Mouse (Mus musculus): ENCODE measurements around the gene Slc19a1.

The Slc19a1 gene

GRCm38 (mm10) chr10:77033323-77034025, 1.4 kb downstream of the Slc19a1 start:
- DNase-seq (ENCODE audit: low spot score), result peak; percentile 32

- no peak for DNase-seq (ENCODE audit: low spot score)
These were observed 3.4 kb downstream of the Slc19a1 start for GRCm38 (mm10) chr10:77035487-77035886.

DNA sequence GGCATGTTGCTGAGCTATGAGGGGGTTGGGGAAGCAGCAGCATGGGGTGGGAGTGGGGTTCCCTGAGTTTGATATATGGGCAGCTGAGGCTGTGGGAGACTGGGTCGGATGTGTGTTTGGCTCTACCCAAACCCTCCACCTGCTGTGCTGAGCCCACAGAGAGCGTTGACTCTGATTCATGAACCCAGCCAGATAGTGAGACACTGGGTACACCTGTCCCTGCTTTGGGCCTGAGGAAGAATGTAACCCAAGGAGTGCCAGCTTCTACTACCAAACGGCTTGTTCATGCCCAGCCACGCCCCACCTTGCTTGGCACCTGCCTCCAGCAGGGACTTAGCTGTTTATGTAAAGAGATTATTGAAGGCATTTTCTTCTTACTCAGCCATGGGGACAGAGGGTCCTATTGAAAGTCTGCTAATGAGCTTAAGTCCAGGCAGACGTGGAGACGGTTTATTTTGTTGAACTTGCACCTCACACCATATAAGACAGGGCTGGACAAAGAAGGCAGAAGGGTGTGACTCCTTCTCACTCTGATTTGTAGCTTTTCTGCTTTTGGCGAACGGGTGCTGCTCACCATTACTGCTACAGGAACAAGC, 6.6 kb downstream of the Slc19a1 start:
- DNase-seq (ENCODE audit: low spot score), result no peak

DNA sequence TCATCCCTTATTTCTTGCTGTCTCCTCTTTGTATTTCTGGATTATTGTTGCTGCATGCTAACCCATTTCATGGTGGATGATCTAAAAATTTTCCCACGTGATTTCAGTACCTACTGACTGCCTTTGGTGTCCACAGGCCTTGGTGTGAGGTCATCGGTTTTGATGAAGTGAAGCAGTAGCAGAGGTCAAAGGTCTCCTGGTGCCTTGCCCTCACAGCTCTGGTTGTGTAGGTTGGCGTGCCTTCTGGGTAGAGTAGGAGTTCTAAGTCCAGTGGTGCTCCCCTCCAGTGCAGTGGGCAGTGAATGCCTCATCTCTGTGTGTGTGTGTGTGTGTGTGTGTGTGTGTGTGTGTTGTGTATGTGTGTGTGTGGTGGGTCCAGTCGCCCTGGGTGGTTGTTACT, 16.2 kb downstream of the Slc19a1 start:
- DNase-seq (ENCODE audit: low spot score), result no peak

DNA sequence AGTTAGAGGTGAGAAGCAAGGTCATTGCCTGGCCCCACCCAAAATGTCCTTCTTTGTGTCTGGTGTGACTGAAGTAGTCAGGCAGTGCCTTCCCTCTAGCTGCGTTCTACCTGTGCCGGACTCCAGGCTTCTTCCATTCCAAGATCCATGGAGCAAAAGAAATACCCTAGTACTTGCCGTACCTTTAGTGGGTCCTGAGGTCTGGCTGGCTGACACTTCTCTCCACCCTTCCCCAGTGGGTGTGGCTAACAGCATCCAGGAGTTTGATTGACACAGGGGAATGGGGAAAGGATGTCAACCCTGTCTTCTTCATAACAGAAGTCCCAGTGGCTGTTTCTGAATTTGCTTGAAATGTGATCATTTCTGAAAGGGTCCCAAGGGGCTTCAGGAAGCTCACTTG, 16.6 kb downstream of the Slc19a1 start:
- no peak for DNase-seq (ENCODE audit: low spot score)

GRCm38 (mm10) chr10:77056768-77057167, 24.7 kb downstream of the Slc19a1 start:
- DNase-seq (ENCODE audit: low spot score), result no peak

DNA sequence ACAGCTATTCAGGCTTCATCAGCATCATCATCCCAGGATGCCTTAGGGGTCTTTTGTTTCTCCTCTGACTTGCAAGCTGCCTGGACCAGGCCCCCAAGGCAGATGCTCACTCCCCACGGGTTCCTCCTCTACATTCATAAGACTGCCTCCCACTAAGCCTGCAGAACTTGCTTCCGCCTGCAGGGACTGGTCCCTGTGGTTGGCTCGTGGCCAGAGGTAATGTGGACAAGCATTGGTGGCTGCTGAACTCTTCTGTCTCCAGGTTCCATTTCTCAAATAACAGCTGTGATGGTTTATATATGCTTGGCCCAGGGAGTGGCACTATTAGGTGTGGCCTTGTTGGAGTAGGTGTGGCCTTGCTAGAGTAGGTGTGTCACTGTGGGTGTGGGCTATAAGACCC, 29.4 kb downstream of the Slc19a1 start:
- no peak for DNase-seq (ENCODE audit: low spot score)

DNA sequence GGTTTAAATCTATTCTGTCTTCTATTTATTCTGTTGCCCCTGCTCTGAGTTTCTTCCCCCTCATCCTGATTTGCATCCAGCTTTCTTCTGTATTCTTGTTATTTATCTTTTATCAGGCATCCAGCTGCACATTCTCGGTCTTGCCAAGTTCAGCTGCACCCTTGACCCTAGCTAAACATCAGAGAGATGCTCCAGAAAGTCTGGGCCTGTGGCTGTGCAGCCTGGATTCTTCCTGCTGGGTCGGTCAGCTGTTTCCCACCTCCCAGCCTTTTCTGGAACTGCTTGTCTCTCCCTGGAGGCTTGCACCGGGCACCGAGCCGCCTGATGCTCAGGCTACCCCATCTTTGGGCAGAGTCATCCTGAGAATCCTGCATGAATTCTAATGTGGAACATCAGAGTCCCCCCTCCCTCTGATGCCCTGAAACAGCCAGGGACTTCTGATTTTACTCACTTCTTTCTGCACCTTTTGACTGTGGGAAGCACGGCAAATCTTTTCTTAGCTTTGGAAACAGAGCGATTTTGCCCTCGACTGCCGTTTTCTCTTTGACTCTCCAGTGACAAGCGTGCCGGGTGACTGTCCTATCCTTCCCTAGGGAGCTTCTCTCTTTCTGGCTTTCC, 30.5 kb downstream of the Slc19a1 start:
- DNase-seq (ENCODE audit: low spot score), result peak; percentile 54

DNA sequence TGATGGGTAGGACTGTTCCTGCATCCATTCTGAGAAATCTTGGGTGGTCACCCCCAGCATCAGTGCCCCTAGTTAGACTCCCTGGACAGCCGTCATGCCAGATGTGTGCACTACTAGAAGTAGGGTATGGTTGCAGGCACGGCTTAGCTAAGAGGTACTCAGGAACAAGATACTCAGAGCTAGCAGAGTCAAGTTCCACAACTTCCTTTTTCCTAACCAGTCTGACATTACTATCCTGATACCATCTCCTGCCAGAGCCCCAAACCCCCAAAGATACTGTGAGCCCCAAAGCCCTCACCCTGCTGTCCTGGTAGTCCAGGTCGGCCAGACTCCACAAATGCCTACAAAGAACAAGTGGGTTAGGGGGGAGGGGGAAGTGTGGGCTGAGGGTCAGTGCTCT, 32.2 kb downstream of the Slc19a1 start:
- DNase-seq (ENCODE audit: low spot score), result no peak

DNA sequence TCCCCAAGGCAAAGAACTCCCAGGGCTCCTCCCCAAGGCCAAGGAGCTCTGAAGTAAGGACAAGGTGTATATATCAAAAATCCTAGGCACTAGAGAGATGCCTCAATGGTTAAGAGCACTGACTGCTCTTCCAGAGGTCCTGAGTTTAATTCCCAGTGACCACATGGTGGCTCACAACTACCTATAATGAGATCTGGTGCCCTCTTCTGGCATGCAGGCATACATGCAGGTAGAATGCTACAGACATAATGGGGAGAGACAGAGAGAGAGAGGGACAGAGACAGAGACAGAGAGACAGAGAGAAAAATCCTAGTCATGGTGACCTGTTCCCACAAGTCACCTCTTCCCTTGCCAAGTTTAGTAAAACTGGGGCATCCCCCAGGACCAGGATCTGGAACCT, 32.6 kb downstream of the Slc19a1 start:
- no peak for DNase-seq (ENCODE audit: low spot score)

DNA sequence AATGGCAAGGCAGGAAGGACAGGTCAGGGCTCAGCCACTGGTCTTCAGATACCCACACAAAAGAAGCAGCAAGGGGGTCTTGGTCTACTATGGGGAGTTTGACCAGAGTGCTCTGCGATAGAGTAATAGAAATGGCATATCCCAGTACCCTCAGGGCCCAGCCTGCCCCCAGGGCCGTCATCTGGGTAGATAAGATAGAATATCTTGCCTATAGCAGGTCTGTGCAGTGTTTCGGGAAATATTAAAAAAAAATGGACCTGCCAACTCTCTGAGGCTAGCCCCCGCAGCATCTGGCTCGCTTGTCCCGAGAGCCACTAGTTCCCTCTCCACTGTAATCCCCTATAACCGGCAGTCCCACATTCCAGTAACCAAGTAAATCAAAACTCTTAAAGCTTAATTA, 36.4 kb downstream of the Slc19a1 start:
- no peak for DNase-seq (ENCODE audit: low spot score)

- no peak for DNase-seq (ENCODE audit: low spot score)
These were observed 38.0 kb downstream of the Slc19a1 start for GRCm38 (mm10) chr10:77070072-77070471.

DNA sequence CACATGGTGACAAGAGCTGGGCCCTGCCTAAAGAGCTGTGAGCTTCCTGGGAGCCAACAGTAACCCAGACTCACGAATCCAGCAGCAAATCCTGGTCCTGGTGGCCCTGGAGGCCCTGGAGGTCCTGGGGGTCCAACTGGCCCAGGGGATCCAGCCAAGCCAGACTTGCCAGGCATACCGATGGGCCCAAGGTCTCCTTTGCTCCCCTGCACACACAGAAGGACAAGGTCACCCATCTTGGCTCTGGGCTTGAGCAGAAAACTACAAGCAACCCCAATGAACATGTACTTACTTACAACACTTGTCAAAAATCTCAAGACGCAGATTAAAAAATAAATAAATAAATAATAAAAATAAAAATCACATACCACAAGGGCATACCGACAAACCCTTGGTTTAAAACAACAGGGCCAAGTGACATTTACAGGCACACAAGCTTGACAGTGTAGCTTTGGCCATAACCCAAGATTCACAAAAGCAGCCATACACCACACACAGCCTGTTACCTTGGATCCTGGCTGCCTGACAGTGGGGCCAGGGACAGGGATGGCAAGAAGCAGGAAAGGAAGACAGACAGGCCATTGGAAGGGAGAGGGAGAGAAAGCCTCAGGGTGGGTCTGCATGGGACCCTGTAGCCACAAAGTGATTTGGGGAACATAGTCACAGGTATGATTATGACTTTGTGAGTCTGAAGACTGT, 42.4 kb downstream of the Slc19a1 start:
- no peak for DNase-seq (ENCODE audit: low spot score)

DNA sequence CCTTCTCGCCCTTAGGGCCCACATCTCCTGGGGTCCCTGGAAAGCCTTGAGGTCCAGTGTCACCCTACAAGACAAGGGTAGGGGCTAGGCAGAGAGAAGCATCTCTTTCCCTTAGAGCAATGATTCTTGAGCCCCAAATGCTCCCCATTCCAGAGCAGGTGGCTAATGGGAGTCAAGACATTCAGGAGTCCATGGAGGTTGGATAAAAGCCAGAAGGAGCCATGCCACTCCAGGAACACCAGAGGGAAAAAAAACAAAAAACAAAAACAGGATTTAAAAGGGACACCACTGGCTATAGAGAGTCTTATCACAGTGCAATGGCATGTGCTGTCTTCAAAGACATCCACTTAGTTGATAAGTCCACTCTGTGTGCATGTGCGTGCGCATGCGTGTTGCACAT, 46.4 kb downstream of the Slc19a1 start:
- DNase-seq (ENCODE audit: low spot score), result no peak

DNA sequence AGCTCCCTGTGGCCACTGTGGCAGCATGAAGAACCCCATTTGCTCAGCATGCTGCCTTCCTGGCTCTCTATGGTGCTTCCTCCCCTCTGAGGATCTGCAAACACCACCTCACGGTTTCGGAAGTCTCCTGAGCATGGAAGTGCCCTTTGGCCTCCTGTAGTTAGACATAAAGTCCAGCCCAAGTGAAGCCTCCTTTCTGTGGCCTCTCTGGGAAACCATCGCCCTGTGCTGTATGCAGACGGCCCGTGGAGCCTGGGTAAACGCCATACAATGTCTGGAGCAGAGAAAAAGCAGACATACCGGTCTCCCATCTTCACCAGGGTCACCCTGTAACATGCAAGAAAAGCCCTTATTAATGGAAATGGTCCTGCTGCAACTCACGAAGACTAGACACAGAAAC, 46.9 kb downstream of the Slc19a1 start:
- no peak for DNase-seq (ENCODE audit: low spot score)

DNA sequence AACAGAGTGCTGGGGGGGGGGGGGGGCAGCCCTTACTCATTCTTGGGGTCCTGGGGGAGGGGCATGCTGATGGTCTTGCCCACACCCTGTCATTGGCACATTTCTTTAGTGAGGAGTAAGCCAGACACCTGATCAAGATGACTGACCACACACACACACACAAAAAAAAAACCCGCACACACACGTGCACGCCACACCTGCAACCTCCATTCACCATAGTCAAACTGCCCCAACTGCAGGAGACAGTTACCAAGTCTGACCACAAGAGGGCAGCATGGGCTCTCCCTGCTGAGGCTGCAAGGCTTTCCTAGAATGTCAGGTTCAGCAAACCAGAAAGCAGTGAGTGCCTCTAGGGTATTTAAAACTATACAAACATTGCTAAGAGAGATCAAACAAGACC, 50.4 kb downstream of the Slc19a1 start:
- no peak for DNase-seq (ENCODE audit: low spot score)

DNA sequence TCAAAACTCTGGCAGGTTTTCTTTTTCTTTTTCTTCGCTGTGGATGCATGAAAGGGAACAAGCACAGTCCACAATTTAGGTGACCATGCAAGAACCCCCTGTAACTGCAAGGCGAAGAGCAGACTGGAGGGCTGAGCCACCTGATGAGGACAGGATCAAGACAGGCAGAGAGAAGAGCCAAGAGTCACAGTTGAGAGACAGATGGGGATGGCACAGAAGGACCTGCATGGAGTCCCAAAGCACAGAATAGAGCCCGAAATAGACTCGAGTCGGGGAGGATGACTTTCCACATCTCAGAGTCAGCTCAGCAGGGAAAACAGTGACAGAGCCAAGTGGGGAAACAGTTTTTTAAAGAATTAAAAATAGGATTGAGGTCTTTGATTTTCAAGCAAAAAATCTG, 50.9 kb downstream of the Slc19a1 start:
- no peak for DNase-seq (ENCODE audit: low spot score)

- no peak for DNase-seq (ENCODE audit: low spot score)
These were observed 52.5 kb downstream of the Slc19a1 start for GRCm38 (mm10) chr10:77084568-77084967.

DNA sequence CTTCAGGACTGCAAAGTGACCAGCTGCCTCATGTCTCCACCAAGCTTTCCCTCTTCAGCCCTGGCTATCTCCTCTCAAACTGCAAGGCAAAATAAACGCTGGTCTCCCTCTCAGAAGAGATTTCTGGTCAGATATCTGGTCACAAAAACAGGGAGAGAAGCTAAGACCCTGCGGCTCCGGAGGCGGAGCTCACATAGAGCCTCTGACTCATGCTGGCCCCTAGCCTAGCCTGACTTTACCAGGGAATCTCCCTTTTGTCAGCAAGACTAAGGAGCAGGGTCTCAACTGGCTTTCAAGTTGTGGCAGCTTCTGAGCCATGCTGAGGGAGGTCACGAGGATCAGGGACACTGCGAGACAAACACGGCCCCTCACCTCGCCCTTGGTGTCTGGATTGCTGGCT, 57.3 kb downstream of the Slc19a1 start:
- DNase-seq (ENCODE audit: low spot score), result peak; percentile 40

- DNase-seq (ENCODE audit: low spot score), result no peak
These were observed 58.0 kb downstream of the Slc19a1 start for GRCm38 (mm10) chr10:77090063-77090462.

- DNase-seq (ENCODE audit: low spot score), result no peak
These were observed 59.6 kb downstream of the Slc19a1 start for GRCm38 (mm10) chr10:77091538-77092097.

DNA sequence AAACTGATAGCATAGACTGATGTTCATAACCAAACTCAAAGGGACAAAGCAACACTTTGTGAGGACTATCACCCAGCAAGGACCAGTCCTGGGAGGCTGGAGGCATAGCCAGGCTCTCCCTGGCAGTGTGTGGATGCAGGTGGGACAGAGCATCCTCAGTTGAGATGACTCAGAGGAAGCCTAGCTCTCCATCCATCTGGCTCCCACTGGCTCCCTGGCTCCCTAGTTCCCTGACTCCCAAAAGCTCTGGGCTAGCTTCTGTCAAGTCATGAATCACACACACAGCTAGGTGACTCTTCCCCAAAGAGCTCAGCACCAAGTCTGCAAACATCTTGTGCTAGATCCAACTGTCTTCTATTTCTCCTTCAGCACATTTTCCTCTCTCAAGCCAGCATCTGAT, 61.8 kb downstream of the Slc19a1 start:
- no peak for DNase-seq (ENCODE audit: low spot score)

- DNase-seq (ENCODE audit: low spot score), result no peak
These were observed 63.6 kb downstream of the Slc19a1 start for GRCm38 (mm10) chr10:77095666-77096065.

All from ovary, adult 18-20 months (tissue).